In genomic region chr17:56308088-56308487, GRCm38 (mm10) we compare ENCODE assay signal across 14 mouse cellular contexts. TPM values are rescaled to one million over a fixed set of nuclear protein-coding genes. Genes with fewer than 3 reads are reported as not detected.
DNase-seq lines count a peak whose midpoint lies in the region; ATAC-seq and TF ChIP-seq lines count a peak whose summit lies in the region.
"Had no signal": no experiment of that assay in that cellular context is flagged by ENCODE, and none has a peak within 500 bp of the region (broad histone marks: within the 10 kb centered on the region; RNA-seq: fewer than 3 reads in every experiment).

No protein-coding gene starts in this region.

- DNase-seq in heart, adult 18-20 months, result no peak
- peak; percentile 37 for DNase-seq in lung, postnatal 10 days
- no peak for DNase-seq in neural tube, embryonic 10.5 days (ENCODE audit: extremely low spot score, low spot score)
- DNase-seq in adrenal gland, postnatal 4 days (ENCODE audit: low spot score in 2 of 2), result no peak
- DNase-seq in layer of hippocampus, postnatal 25 days (ENCODE audit: extremely low spot score in 1 of 2, low spot score in 1 of 2), result no peak
- DNase-seq: gastrocnemius, adult 2 months had no signal

- TF ChIP-seq POLR2A in bone marrow, adult 2 months (IDR thresholded peaks at IDR 0.05; ENCODE audit: borderline replicate concordance, control insufficient read depth, low read depth, low read length), result no peak

- TF ChIP-seq CTCF in bone marrow, adult 2 months (IDR thresholded peaks at IDR 0.05; ENCODE audit: control insufficient read depth, insufficient read depth, low read length), result no peak

- 64% methylated on average over 6 of the region's 6 CpGs for WGBS in heart, embryonic 16.5 days
- 82% methylated on average over 6 of the region's 6 CpGs for WGBS in bone marrow, adult 2 months
- 57% methylated on average over 6 of the region's 6 CpGs for WGBS in kidney, embryonic 14.5 days

- H3K36me3 ChIP-seq in heart, embryonic 16.5 days (ENCODE audit: control insufficient read depth, insufficient read depth), result peaks cover 26% of the 10 kb centered on the region
- H3K36me3 ChIP-seq in kidney, embryonic 14.5 days (ENCODE audit: control insufficient read depth, insufficient read depth, low read length), result peaks cover 70% of the 10 kb centered on the region

- no peaks in the 10 kb centered on the region for H3K27me3 ChIP-seq in heart, embryonic 16.5 days (ENCODE audit: control insufficient read depth, insufficient read depth, low read length)
- H3K27me3 ChIP-seq in kidney, embryonic 14.5 days (ENCODE audit: control insufficient read depth, insufficient read depth, low read length), result no peaks in the 10 kb centered on the region
- H3K27me3 ChIP-seq: neural tube, embryonic 13.5 days had no signal

- ATAC-seq in heart, embryonic 16.5 days (replicated peaks; ENCODE audit: extremely low read depth, insufficient read depth, low FRiP score), result no peak
- ATAC-seq in kidney, embryonic 14.5 days (ENCODE audit: low FRiP score, low TSS enrichment), result no peak

- peaks cover 20% of the 10 kb centered on the region for H3K4me1 ChIP-seq in heart, embryonic 16.5 days (ENCODE audit: control insufficient read depth, insufficient read depth, low read length)
- no peaks in the 10 kb centered on the region; the same call in 1 of the 2 replicates for H3K4me1 ChIP-seq in bone marrow, adult 2 months (ENCODE audit: control insufficient read depth, insufficient read depth, low read length)
- H3K4me1 ChIP-seq in kidney, embryonic 14.5 days (ENCODE audit: control insufficient read depth, insufficient read depth, low read length), result peaks cover 27% of the 10 kb centered on the region

- H3K27ac ChIP-seq in heart, embryonic 16.5 days (ENCODE audit: low read length), result no peak overlapping the region
- H3K27ac ChIP-seq in bone marrow, adult 2 months (ENCODE audit: control insufficient read depth, insufficient read depth, low read depth, low read length, poor library complexity), result peak overlapping the region; percentile 19; the same call in 1 of the 2 replicates
- H3K27ac ChIP-seq in kidney, embryonic 14.5 days (ENCODE audit: low read depth, low read length), result peak overlapping the region; percentile 57; the same call in 1 of the 2 replicates
- H3K27ac ChIP-seq: gastrocnemius, adult 2 months; neural tube, embryonic 13.5 days had no signal

- no peak overlapping the region for H3K4me2 ChIP-seq in heart, embryonic 16.5 days (ENCODE audit: low read depth, low read length)
- no peak overlapping the region; the same call in 1 of the 2 replicates for H3K4me2 ChIP-seq in kidney, embryonic 14.5 days (replicated peaks; ENCODE audit: low read depth, low read length)
- H3K4me2 ChIP-seq: neural tube, embryonic 13.5 days had no signal

- H3K9me3 ChIP-seq in heart, embryonic 16.5 days (replicated peaks; ENCODE audit: control insufficient read depth, low read length), result no peaks in the 10 kb centered on the region
- H3K9me3 ChIP-seq in kidney, embryonic 14.5 days (ENCODE audit: control insufficient read depth, low read length), result no peaks in the 10 kb centered on the region
- H3K9me3 ChIP-seq: neural tube, embryonic 13.5 days had no signal

- H3K9ac ChIP-seq in heart, embryonic 16.5 days (ENCODE audit: low read length), result peak overlapping the region; percentile 5; the same call in 1 of the 2 replicates
- H3K9ac ChIP-seq in kidney, embryonic 14.5 days (ENCODE audit: low read depth, low read length), result no peak overlapping the region
- H3K9ac ChIP-seq: neural tube, embryonic 13.5 days had no signal

- no peak overlapping the region for H3K4me3 ChIP-seq in heart, embryonic 16.5 days (ENCODE audit: low read length)
- no peak overlapping the region for H3K4me3 ChIP-seq in bone marrow, adult 2 months (replicated peaks; ENCODE audit: control insufficient read depth, low read depth, low read length)
- H3K4me3 ChIP-seq in kidney, embryonic 14.5 days (ENCODE audit: low read length), result no peak overlapping the region
- H3K4me3 ChIP-seq: gastrocnemius, adult 2 months; neural tube, embryonic 13.5 days had no signal

RNA-seq across cellular contexts. Expression of gene Uhrf1, which starts 5.0 kb away (rescaled TPM):
- 76.6 and 94.0 TPM in 2 replicates for polyA plus RNA-seq in heart, embryonic 16.5 days (2015; fragmentation: Nextera tagmentation; extraction: Ambion mirVana)
- 1 to 10 TPM; 1.4 to 2.5 TPM for total RNA-seq in heart, adult 18-20 months (2021)
- 77.5 and 109 TPM in 2 replicates for polyA plus RNA-seq in bone marrow, adult 2 months (2011; ENCODE audit: insufficient read depth, insufficient read length, low replicate concordance, missing spikeins)
- 104 and 143 TPM in 2 replicates for polyA plus RNA-seq in kidney, embryonic 14.5 days (2014; fragmentation: Nextera tagmentation; extraction: Ambion mirVana)
- total RNA-seq in adrenal gland, postnatal 4 days (2021), result 10 to 100 TPM; 49.3 to 61.2 TPM
- 1 to 10 TPM; 1.7 to 2.0 TPM for total RNA-seq in layer of hippocampus, postnatal 25 days (2021)

RNA-seq across cellular contexts. Expression of gene Arrdc5, which starts 8.0 kb away (rescaled TPM):
- 0.21 TPM in 1 of 2 replicates, not detected in the other for polyA plus RNA-seq in heart, embryonic 16.5 days (2015; fragmentation: Nextera tagmentation; extraction: Ambion mirVana)
- total RNA-seq in heart, adult 18-20 months (2021), result not detected
- not detected in 2 replicates for polyA plus RNA-seq in bone marrow, adult 2 months (2011; ENCODE audit: insufficient read depth, insufficient read length, low replicate concordance, missing spikeins)
- polyA plus RNA-seq in kidney, embryonic 14.5 days (2014; fragmentation: Nextera tagmentation; extraction: Ambion mirVana), result not detected in 2 replicates
- total RNA-seq in adrenal gland, postnatal 4 days (2021), result not detected
- not detected for total RNA-seq in layer of hippocampus, postnatal 25 days (2021)
- total RNA-seq: gastrocnemius, adult 2 months; heart, postnatal 25 days; left cerebral cortex, adult 18-20 months; megakaryocyte, adult 5-6 weeks had no signal
- polyA plus RNA-seq: neural tube, embryonic 13.5 days; small intestine, adult 2 months had no signal

RNA-seq across cellular contexts. Expression of gene Plin3, which starts 15.4 kb away (rescaled TPM):
- polyA plus RNA-seq in heart, embryonic 16.5 days (2015; fragmentation: Nextera tagmentation; extraction: Ambion mirVana), result 79.3 and 89.4 TPM in 2 replicates
- total RNA-seq in heart, adult 18-20 months (2021), result 100 to 1,000 TPM; 178 to 190 TPM
- polyA plus RNA-seq in bone marrow, adult 2 months (2011; ENCODE audit: insufficient read depth, insufficient read length, low replicate concordance, missing spikeins), result 10.9 and 29.6 TPM in 2 replicates
- 65.2 and 68.7 TPM in 2 replicates for polyA plus RNA-seq in kidney, embryonic 14.5 days (2014; fragmentation: Nextera tagmentation; extraction: Ambion mirVana)
- 10 to 100 TPM; 83.2 to 87.5 TPM for total RNA-seq in adrenal gland, postnatal 4 days (2021)
- 10 to 100 TPM; 14.6 to 16.7 TPM for total RNA-seq in layer of hippocampus, postnatal 25 days (2021)

RNA-seq across cellular contexts. Expression of gene Kdm4b, which starts 17.8 kb away (rescaled TPM):
- 23.8 and 33.0 TPM in 2 replicates for polyA plus RNA-seq in heart, embryonic 16.5 days (2015; fragmentation: Nextera tagmentation; extraction: Ambion mirVana)
- total RNA-seq in heart, adult 18-20 months (2021), result 10 to 100 TPM; 29.6 to 30.3 TPM
- polyA plus RNA-seq in bone marrow, adult 2 months (2011; ENCODE audit: insufficient read depth, insufficient read length, low replicate concordance, missing spikeins), result 15.7 and 74.9 TPM in 2 replicates
- polyA plus RNA-seq in kidney, embryonic 14.5 days (2014; fragmentation: Nextera tagmentation; extraction: Ambion mirVana), result 22.9 and 33.3 TPM in 2 replicates
- 10 to 100 TPM; 50.1 to 54.1 TPM for total RNA-seq in adrenal gland, postnatal 4 days (2021)
- total RNA-seq in layer of hippocampus, postnatal 25 days (2021), result 10 to 100 TPM; 92.0 to 93.4 TPM

RNA-seq across cellular contexts. Expression of gene Ticam1, which starts 31.5 kb away (rescaled TPM):
- polyA plus RNA-seq in heart, embryonic 16.5 days (2015; fragmentation: Nextera tagmentation; extraction: Ambion mirVana), result 7.6 and 8.6 TPM in 2 replicates
- 1 to 10 TPM; 9.1 to 9.2 TPM for total RNA-seq in heart, adult 18-20 months (2021)
- polyA plus RNA-seq in bone marrow, adult 2 months (2011; ENCODE audit: insufficient read depth, insufficient read length, low replicate concordance, missing spikeins), result 2.4 and 5.9 TPM in 2 replicates
- polyA plus RNA-seq in kidney, embryonic 14.5 days (2014; fragmentation: Nextera tagmentation; extraction: Ambion mirVana), result 4.1 and 7.2 TPM in 2 replicates
- 10 to 100 TPM; 21.0 to 22.2 TPM for total RNA-seq in adrenal gland, postnatal 4 days (2021)
- 1 to 10 TPM; 5.5 to 6.0 TPM for total RNA-seq in layer of hippocampus, postnatal 25 days (2021)

Comparison
In these comparisons a context has a peak if more than half of its experiments do, and no peak if none do; other contexts are left out.
1. RNA of gene Uhrf1, which starts 5.0 kb away (total RNA-seq): 49.3 to 61.2 TPM in adrenal gland, postnatal 4 days; 1.4 to 2.5 TPM in heart, adult 18-20 months and 1.7 to 2.0 TPM in layer of hippocampus, postnatal 25 days; every median in the first group is over 10 times any median in the second.
2. RNA of gene Plin3, which starts 15.4 kb away (total RNA-seq): 178 to 190 TPM in heart, adult 18-20 months and 83.2 to 87.5 TPM in adrenal gland, postnatal 4 days; 14.6 to 16.7 TPM in layer of hippocampus, postnatal 25 days; every median in the first group is over 4 times any median in the second.